Mouse (Mus musculus): Measurements from ENCODE around the gene Inafm1. TPM values are rescaled to one million over a fixed set of nuclear protein-coding genes. Genes with fewer than 3 reads are reported as not detected.

Inafm1 gene
- total RNA-seq, 2 experiments from 2014 or later = 12.2 to 15.1 TPM

Other genes with a start within 250 kb of the Inafm1 start
- gene Bicra, start 225.7 kb downstream of the Inafm1 start, total RNA-seq (2021) = 1 to 10 TPM; 4.5 to 6.6 TPM
- not detected for gene Zfp541, start 211.8 kb downstream of the Inafm1 start, total RNA-seq (2021)
- 100 to 1,000 TPM in 1 of 2 experiments, 10 to 100 TPM in 1; 92.4 to 109 TPM for gene Napa, start 175.2 kb downstream of the Inafm1 start, total RNA-seq (2021)
- gene Kptn, start 153.7 kb downstream of the Inafm1 start, total RNA-seq (2021) = 10 to 100 TPM; 10.8 to 11.3 TPM
- gene Slc8a2, start 143.8 kb downstream of the Inafm1 start, total RNA-seq (2021) = under 1 TPM; 0.12 to 0.13 TPM
- gene Meis3, start 98.5 kb downstream of the Inafm1 start, total RNA-seq (2021) = 1 to 10 TPM; 1.5 to 2.1 TPM
- gene Dhx34, start 51.6 kb downstream of the Inafm1 start, total RNA-seq (2021) = 1 to 10 TPM; 3.1 to 4.5 TPM
- gene C5ar2, start 29.5 kb downstream of the Inafm1 start, total RNA-seq (2021) = under 1 TPM; 0.20 TPM
- 1 to 10 TPM; 1.7 to 1.8 TPM for gene C5ar1, start 14.1 kb downstream of the Inafm1 start, total RNA-seq (2021)
- gene Ccdc9, start 13.2 kb upstream of the Inafm1 start, total RNA-seq (2021) = 10 to 100 TPM; 40.7 to 44.6 TPM
- 1 to 10 TPM; 1.4 to 2.2 TPM for gene Bbc3, start 34.8 kb upstream of the Inafm1 start, total RNA-seq (2021)
- 10 to 100 TPM; 21.4 to 29.2 TPM for gene Sae1, start 114.2 kb upstream of the Inafm1 start, total RNA-seq (2021)
- gene Zc3h4, start 127.3 kb upstream of the Inafm1 start, total RNA-seq (2021) = 10 to 100 TPM; 24.9 to 27.1 TPM
- gene Tmem160, start 179.2 kb upstream of the Inafm1 start, total RNA-seq (2021) = 10 to 100 TPM; 35.6 to 42.6 TPM
- gene Npas1, start 204.1 kb upstream of the Inafm1 start, total RNA-seq (2021) = not detected

Measured in gastrocnemius, postnatal 36 days (tissue).